Mouse (Mus musculus): ENCODE data around the gene Slc25a28.

DNA sequence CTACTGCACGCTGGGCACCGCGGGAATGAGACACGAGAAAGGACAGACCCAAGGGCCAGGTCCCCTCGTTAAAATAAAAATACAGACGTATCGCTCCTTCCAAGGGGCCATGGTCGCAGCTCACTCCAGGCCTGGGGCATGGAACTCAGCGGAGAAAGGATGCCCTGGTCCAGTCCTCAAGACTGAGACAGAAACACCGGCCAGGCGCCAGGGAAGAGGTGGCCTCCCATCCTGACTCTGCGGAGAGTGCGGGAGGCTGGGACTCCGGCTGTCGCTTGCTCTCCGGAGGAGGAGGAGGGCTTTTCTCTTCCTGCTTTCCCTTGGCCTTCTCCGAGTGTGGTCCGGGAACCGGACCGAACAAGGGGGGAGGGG is 59.6 kb downstream of the Slc25a28 start:
- TF ChIP-seq CTCF (IDR thresholded peaks at IDR 0.05; ENCODE audit: low read depth), result no peak
- TF ChIP-seq EP300 (optimal IDR thresholded peaks at IDR 0.05), result no peak

Measured in stomach, postnatal 0 days (tissue).